Mouse (Mus musculus) small intestine, adult 2 months (tissue): Measurements from ENCODE around the gene Msh4.

Experiments used
- CTCF ChIP-seq: fragments of 200-500 bp; IDR thresholded peaks from 2 replicates; pipeline ENCODE4 v1.5.1; 2012; ENCODE audit warnings: low read depth, mild to moderate bottlenecking, control low read depth, inconsistent platforms, low read length, moderate library complexity, mixed read lengths; ENCODE audit not compliant: insufficient replicate concordance, insufficient read length; ENCODE audit errors: extremely low read depth
- POLR2A ChIP-seq: fragments of 200-500 bp; IDR thresholded peaks from 2 replicates; pipeline ENCODE4 v1.6.1; 2012; ENCODE audit warnings: low read depth, mild to moderate bottlenecking, control low read depth, inconsistent platforms, low read length, moderate library complexity

- TF ChIP-seq CTCF (no peak), POLR2A (no peak)
Measured at GRCm38 (mm10) chr3:153895454-153895853, 10.5 kb downstream of the Msh4 start.
